23 mouse cellular contexts compared by ENCODE assay signal in genomic region chr3:58680943-58681637, GRCm38 (mm10). TPM values are rescaled to one million over a fixed set of nuclear protein-coding genes. Genes with fewer than 3 reads are reported as not detected.
DNase-seq lines count a peak whose midpoint lies in the region; ATAC-seq and TF ChIP-seq lines count a peak whose summit lies in the region.
"Had no signal": no experiment of that assay in that cellular context is flagged by ENCODE, and none has a peak within 500 bp of the region (broad histone marks: within the 10 kb centered on the region; RNA-seq: fewer than 3 reads in every experiment).

No protein-coding gene starts in this region.

- no peak for DNase-seq in gastrocnemius, adult 2 months
- DNase-seq in gastrocnemius, postnatal 36 days = no peak
- no peak for DNase-seq in kidney, postnatal 0 days (ENCODE audit: low spot score)
- no peak for DNase-seq in kidney, adult 18-20 months
- DNase-seq in left cerebral cortex, adult 8-10 months (ENCODE audit: low spot score in 2 of 2) = no peak
- DNase-seq: cerebellum, postnatal 25 days; embryo, embryonic 11 days; forebrain, postnatal 0 days; right cerebral cortex, postnatal 25 days; thymus, postnatal 14 days had no signal

- WGBS in kidney, postnatal 0 days = 65% methylated on average over 7 of the region's 7 CpGs
- 58% methylated on average over 7 of the region's 7 CpGs for WGBS in liver, embryonic 16.5 days (ENCODE audit: insufficient replicate concordance)

- H3K9me3 ChIP-seq in kidney, postnatal 0 days (replicated peaks; ENCODE audit: low read length) = no peaks in the 10 kb centered on the region
- H3K9me3 ChIP-seq in liver, embryonic 16.5 days (replicated peaks; ENCODE audit: control insufficient read depth, low read length) = no peaks in the 10 kb centered on the region
- H3K9me3 ChIP-seq: forebrain, embryonic 10.5 days; G1E; heart, embryonic 13.5 days; limb, embryonic 12.5 days; lung, embryonic 15.5 days had no signal

- no peak for ATAC-seq in kidney, postnatal 0 days (replicated peaks; ENCODE audit: low FRiP score, low read depth)
- peak; percentile 89 for ATAC-seq in liver, embryonic 16.5 days (ENCODE audit: low read depth)
- ATAC-seq in granulocyte monocyte progenitor cell, adult 5-6 weeks (replicated peaks; ENCODE audit: poor library complexity, severe bottlenecking) = no peak
- ATAC-seq: activated CD4-positive, CD25-positive, alpha-beta regulatory T cell, adult 4 months; CD4-positive, CD25-positive, alpha-beta regulatory T cell, adult 4 months; forebrain, postnatal 0 days had no signal

- H3K4me1 ChIP-seq in kidney, postnatal 0 days (replicated peaks; ENCODE audit: insufficient read depth, low read length) = peaks cover 5% of the 10 kb centered on the region
- peaks cover 15% of the 10 kb centered on the region for H3K4me1 ChIP-seq in liver, embryonic 16.5 days (ENCODE audit: control insufficient read depth, low read depth, low read length)

- H3K4me2 ChIP-seq in kidney, postnatal 0 days (ENCODE audit: low read length) = no peak overlapping the region
- H3K4me2 ChIP-seq in liver, embryonic 16.5 days (ENCODE audit: low read depth, low read length) = no peak overlapping the region
- H3K4me2 ChIP-seq: hindbrain, embryonic 14.5 days; limb, embryonic 12.5 days; lung, embryonic 15.5 days; midbrain, embryonic 11.5 days had no signal

- TF ChIP-seq CTCF in gastrocnemius, adult 2 months (IDR thresholded peaks at IDR 0.05) = no peak
- TF ChIP-seq CTCF in kidney, postnatal 0 days (IDR thresholded peaks at IDR 0.05; ENCODE audit: low read depth) = no peak

- no peaks in the 10 kb centered on the region for H3K27me3 ChIP-seq in kidney, postnatal 0 days (ENCODE audit: insufficient read depth, low read length)
- H3K27me3 ChIP-seq in liver, embryonic 16.5 days (ENCODE audit: control insufficient read depth, insufficient read depth, low read depth, low read length) = no peaks in the 10 kb centered on the region
- H3K27me3 ChIP-seq: heart, embryonic 13.5 days; limb, embryonic 12.5 days; lung, embryonic 15.5 days had no signal

- H3K9ac ChIP-seq in kidney, postnatal 0 days (ENCODE audit: low read depth, low read length) = no peak overlapping the region
- no peak overlapping the region for H3K9ac ChIP-seq in liver, embryonic 16.5 days (ENCODE audit: low read depth, low read length)
- H3K9ac ChIP-seq: forebrain, postnatal 0 days; heart, embryonic 13.5 days; hindbrain, embryonic 14.5 days; limb, embryonic 12.5 days; lung, embryonic 15.5 days had no signal

- no peak overlapping the region for H3K4me3 ChIP-seq in gastrocnemius, adult 2 months
- H3K4me3 ChIP-seq in kidney, postnatal 0 days (replicated peaks; ENCODE audit: low read depth, low read length) = no peak overlapping the region
- no peak overlapping the region for H3K4me3 ChIP-seq in liver, embryonic 16.5 days (ENCODE audit: low read depth, low read length)
- H3K4me3 ChIP-seq: forebrain, embryonic 10.5 days; heart, embryonic 13.5 days; limb, embryonic 12.5 days; lung, embryonic 15.5 days had no signal

- intact Hi-C loops in gastrocnemius, adult 2 months (cut with DNase I) = loop anchor here (10.0 kb wide), 1 partner anchor 156 kb away; the partner anchor contains the start of genes Eif2a and Serp1
- intact Hi-C loops in gastrocnemius, postnatal 36 days (cut with DNase I) = no loop called here

- H3K36me3 ChIP-seq in kidney, postnatal 0 days (ENCODE audit: insufficient read depth, low read length) = no peaks in the 10 kb centered on the region
- H3K36me3 ChIP-seq in liver, embryonic 16.5 days (ENCODE audit: control insufficient read depth, insufficient read depth) = no peaks in the 10 kb centered on the region
- H3K36me3 ChIP-seq: lung, embryonic 15.5 days had no signal

- peak overlapping the region; percentile 79 for H3K27ac ChIP-seq in gastrocnemius, adult 2 months
- peak overlapping the region; percentile 21 for H3K27ac ChIP-seq in kidney, postnatal 0 days
- 0 out of 2 replicates have a peak overlapping the region, but pooled peaks have one; percentile 10 for H3K27ac ChIP-seq in liver, embryonic 16.5 days (ENCODE audit: low read length)
- H3K27ac ChIP-seq: forebrain, embryonic 10.5 days; limb, embryonic 12.5 days; lung, embryonic 15.5 days had no signal

RNA-seq across cellular contexts. Expression of gene Siah2, which starts 11.1 kb away (rescaled TPM):
- total RNA-seq in gastrocnemius, adult 2 months (2021) = 10 to 100 TPM in 1 of 2 experiments, 1 to 10 TPM in 1; 8.3 to 11.8 TPM
- total RNA-seq in gastrocnemius, postnatal 36 days (2021) = 1 to 10 TPM; 8.4 to 9.1 TPM
- polyA plus RNA-seq in kidney, postnatal 0 days (2015; fragmentation: Nextera tagmentation; extraction: Ambion mirVana) = 5.5 TPM in 2 replicates
- 2.5 and 3.4 TPM in 2 replicates for polyA plus RNA-seq in liver, embryonic 16.5 days (2015; fragmentation: Nextera tagmentation; extraction: Ambion mirVana)
- 8.3 and 9.4 TPM in 2 replicates for total RNA-seq in granulocyte monocyte progenitor cell, adult 5-6 weeks (2014; fragmentation: Nextera tagmentation)
- 8.7 and 13.8 TPM in 2 replicates for total RNA-seq in granulocyte monocyte progenitor cell, adult 5-6 weeks (2017)
- 10 to 100 TPM; 13.7 to 17.1 (median 16.5) TPM for total RNA-seq in left cerebral cortex, adult 8-10 months (2022)

RNA-seq across cellular contexts. Expression of gene Erich6, which starts 44.1 kb away (rescaled TPM):
- total RNA-seq in gastrocnemius, adult 2 months (2021) = not detected
- not detected for total RNA-seq in gastrocnemius, postnatal 36 days (2021)
- polyA plus RNA-seq in kidney, postnatal 0 days (2015; fragmentation: Nextera tagmentation; extraction: Ambion mirVana) = not detected in 2 replicates
- not detected in 2 replicates for polyA plus RNA-seq in liver, embryonic 16.5 days (2015; fragmentation: Nextera tagmentation; extraction: Ambion mirVana)
- total RNA-seq in granulocyte monocyte progenitor cell, adult 5-6 weeks (2014; fragmentation: Nextera tagmentation) = not detected in 2 replicates
- total RNA-seq in granulocyte monocyte progenitor cell, adult 5-6 weeks (2017) = not detected in 2 replicates
- total RNA-seq in left cerebral cortex, adult 8-10 months (2022) = 1 to 10 TPM; 1.0 to 1.9 (median 1.5) TPM
- total RNA-seq: adrenal gland, postnatal 14 days; G1E; heart, postnatal 25 days had no signal
- polyA plus RNA-seq: activated CD4-positive, CD25-positive, alpha-beta regulatory T cell, adult 4 months; CD4-positive, CD25-positive, alpha-beta regulatory T cell, adult 4 months; forebrain, embryonic 10.5 days; G1E; lung, embryonic 15.5 days had no signal

Comparison
In these comparisons a context has a peak if more than half of its experiments do, and no peak if none do; other contexts are left out.
1. H3K27ac ChIP-seq: peak in every context shown above with its lines; median percentile 79 in gastrocnemius, adult 2 months; 21 in kidney, postnatal 0 days; 10 in liver, embryonic 16.5 days.